Mouse (Mus musculus) liver, adult 2 months (tissue): Measurements from ENCODE around the gene Sirt6.

Source experiments
- CTCF ChIP-seq: fragments of 200-500 bp; IDR thresholded peaks from 2 replicates; pipeline ENCODE4 v1.5.1; 2011; ENCODE audit warnings: low read depth, low read length, control low read depth
- POLR2A ChIP-seq: fragments of 200-500 bp; IDR thresholded peaks from 2 replicates; pipeline ENCODE4 v1.6.1; 2011; ENCODE audit warnings: low read length, control low read depth; ENCODE audit not compliant: insufficient read depth; ENCODE audit errors: extremely low read depth

GRCm38 (mm10) chr10:81644716-81645115, 17.1 kb upstream of the Sirt6 start:
- TF ChIP-seq POLR2A (no peak), CTCF (no peak)
